Mouse (Mus musculus) adrenal gland, postnatal 4 days (tissue): ENCODE measurements around the gene Chmp4b. TPM values are rescaled to one million over a fixed set of nuclear protein-coding genes. Genes with fewer than 3 reads are reported as not detected.

Experiments
- DNase-seq, 2 experiments: peaks; one replicate each; pipeline ENCODE4 v3.0.0; 2021 to 2022; ENCODE audit warnings: low spot score in 2 of 2, mixed read lengths in 2 of 2
- total RNA-seq, 2 experiments: library from RNA; stranded (reverse); gene quantifications; 2 replicates each; pipeline ENCODE4 v1.2.3; 2021

Chmp4b gene
- total RNA-seq, 2 experiments from 2014 or later, result 214 to 228 TPM

DNA sequence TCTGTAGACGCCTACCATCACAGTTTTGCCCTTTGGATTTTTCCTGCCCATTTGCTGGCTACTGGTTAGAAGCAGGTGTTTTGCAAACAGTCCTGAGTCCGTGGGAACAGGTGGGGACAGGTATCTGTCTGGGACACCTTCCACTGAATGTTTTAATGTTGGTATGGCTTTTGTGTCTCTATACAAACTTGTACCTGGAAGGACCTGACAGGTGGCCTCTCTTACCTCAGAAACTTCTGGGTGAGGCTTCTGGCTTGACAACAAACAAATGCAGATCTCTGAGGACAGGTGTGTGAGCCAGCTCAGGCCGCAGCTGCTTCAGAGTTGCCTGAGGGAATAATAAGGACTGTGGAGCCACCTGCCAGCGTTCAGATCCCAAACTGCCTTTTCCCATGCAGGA lies 12.4 kb upstream of the Chmp4b start:
- DNase-seq, result no peak

DNA sequence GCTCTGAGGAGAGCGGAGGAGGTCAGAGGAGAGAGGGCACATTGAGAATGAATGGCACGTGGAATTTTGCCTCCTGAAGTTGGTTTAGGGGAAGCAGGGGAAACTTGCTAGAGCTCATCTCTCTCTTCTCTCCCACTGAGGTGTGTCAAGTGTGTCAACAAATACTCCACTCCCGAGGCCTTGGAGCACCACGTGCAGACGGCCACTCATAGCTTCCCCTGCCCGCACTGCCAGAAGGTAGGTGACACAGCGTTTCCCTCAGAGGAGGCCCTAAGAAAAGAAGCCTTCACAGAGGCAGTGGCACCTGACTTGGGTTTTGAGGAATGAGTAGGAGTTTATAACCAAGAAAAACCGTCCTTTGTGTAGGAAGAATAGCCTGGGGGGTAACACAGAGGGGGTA lies 10.3 kb upstream of the Chmp4b start:
- DNase-seq, result no peak

DNA sequence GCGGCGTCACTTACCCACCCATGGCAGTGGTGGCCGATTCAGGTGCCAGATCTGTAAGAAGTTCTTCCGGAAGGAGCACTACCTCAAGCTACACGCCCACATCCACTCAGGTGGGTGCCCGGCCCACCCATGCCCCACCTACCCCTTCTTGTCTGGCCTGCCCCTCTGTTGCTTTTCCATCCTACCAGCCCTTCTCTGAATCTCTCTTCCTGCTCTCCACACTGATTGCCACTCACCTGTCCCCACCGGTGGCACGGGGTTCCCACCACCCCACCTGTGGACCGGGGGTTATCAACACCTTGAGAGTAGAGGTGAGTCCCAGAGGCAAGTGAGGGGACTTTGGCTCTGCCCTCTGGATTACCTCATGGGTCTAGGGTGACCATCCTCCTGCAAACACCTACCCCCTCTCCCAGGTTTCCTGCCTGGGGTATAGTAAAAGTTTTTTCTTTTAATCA lies 9.5 kb upstream of the Chmp4b start:
- DNase-seq, result no peak

DNA sequence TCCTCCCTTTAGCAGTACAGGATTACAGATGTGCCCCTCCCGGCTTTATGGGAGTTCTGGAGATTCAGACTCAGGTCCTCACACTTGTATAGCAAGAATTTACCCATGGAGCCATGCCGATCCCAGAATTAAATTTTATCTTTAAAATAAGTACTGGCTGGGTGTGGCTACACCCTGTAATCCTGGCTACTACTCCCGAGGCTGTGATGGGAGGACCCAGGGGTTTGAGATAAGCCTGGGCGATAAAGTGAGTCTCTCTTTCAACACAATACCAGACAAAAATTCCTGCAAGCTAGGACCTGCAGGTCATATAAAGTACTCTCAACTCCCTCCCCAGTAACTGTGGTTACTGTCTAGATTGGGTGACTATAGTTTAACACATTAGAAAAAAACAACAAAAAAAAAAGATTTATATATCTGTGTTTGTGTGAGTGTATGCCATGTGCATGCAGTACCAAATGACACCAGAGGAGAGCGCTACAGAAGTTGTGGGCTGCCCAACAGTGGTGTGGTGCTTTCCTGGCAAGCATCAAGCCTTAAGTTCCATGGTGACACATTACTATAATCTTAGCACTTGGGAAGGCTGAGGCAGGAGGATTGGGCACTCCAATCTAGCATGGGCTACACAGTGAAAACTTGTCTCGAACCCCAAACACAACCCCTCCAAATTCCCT lies 8.7 kb upstream of the Chmp4b start:
- DNase-seq, result no peak

DNA sequence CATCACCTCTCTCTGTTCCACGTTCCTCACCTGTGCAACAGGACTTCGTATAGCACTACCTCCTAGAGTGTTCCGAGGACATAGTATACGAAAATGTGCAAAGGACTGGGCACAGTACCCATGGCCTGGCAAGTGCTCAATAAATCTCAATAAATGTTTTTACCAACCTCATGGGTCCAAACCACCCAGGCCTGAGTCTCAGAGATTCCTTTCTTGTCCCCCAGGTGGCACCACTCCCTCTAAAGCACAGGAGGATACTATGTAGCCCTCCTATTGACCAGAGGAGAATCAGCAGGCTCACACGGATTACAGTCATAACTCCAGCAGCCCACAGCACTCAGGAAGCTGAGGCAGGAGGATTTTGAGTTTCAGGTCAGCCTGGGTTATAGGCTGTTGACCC lies 4.9 kb upstream of the Chmp4b start:
- no peak for DNase-seq

DNA sequence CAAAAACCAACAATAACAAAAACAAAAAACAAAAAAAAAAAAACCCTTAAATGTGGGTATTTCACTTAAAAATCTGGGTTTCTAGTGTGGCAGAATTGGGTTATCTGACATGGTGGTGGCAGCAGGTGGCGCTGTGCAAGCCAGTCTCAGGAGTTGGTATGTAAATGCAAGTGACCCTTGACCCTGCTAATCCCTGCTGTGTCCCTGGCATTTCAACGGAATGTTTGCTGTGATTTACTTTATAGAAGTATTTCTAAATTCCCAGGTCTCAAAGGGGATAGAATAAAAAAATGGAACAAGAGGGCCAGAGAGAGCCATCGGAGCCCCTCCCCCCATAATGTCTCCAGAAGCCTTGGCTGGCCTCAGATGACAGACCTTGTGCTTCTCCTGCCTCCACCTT lies 3.4 kb upstream of the Chmp4b start:
- no peak for DNase-seq

DNA sequence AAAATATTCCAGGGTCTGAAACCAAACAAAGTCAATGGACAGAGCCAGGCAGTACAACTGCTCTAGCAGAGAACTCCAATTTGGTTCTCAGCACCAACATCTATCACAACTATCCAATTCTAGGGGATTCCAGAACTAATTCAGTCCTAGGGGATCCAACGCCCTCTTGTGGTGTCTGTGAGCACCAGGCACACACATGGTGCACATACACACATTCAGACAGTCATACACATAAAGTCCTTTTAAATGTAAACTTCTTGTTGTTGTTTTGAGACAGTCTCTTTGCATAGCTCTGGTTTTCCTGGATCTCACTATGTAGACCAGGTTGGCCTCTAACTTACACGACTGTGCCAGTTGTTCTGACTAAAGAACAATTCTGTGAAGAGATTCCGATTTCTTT lies 1.1 kb upstream of the Chmp4b start:
- no peak for DNase-seq

DNA sequence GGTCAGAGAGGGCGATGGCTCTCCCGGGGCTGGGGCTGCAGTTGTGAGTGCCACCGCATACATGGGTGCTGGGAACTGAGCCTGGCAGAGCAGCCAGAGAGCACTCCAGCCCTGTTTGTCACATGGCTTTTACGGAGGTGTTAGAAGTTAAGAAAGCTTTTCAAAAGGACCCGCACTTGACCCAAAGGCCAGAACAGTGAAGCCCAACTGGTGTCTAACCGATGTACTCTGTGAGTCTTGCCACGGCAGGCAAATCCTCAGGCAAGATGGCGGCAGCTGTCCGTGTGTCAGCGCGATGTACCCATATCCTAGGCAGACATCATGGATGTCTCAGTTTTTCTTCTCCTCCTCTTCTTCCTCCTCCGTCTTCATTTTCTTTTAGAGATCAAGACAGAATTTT lies 3.5 kb downstream of the Chmp4b start:
- no peak for DNase-seq

DNA sequence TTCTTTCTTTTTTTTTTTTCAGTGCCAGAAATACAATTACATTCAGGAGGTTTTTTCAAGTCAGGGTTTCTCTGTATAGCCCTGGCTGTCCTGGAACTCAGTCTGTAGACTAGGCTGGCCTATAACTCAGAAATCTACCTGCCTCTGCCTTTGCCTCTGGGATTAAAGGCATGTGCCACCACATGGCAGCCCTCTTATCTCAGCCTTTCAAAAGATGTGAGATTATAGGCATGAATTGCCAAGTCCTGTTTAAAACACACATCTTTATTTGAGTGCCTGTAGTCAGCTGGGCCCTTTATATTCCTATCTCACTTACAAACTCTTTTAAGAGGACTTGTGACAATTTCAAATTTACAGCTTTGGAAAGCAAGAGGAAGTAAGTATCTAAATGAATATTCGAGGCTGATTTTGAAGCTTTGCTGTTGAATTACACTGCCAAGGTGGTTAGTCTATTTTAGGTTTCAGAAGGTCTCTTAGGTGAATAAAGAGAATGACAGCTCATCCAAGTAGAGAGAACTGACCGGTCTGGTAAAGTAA lies 4.4 kb downstream of the Chmp4b start:
- no peak for DNase-seq

DNA sequence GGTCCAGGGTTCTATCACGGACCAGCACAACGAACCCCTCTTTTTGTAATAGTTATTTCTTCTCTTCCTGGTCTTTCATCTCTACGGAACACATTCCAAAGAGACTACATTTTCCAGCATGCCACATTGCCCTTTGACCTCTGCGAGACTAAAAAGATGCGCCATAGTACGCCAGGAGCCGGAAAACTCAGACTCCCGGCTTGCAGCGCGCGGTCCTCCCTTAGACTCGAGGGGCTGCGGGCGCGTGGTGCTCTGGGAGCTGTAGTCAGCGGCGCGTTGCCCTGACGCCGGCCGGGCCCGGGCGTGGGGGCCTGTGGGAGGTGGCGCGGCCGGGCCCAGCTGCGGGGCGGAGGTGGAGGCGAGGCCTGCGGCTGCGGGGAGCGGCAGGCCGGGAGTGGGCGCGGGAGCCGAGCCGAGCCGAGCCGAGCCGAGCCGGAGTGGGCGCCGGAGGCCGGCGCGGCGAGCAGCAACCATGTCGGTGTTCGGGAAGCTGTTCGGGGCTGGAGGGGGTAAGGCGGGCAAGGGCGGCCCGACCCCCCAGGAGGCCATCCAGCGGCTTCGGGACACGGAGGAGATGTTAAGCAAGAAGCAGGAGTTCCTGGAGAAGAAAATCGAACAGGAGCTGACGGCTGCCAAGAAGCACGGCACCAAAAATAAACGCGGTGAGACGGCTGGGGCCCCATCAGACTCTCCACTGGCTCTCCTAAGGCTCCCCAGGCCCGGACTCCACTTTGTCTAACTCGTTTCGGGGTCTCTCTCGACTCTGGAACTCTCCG lies 5.4 kb downstream of the Chmp4b start:
- DNase-seq, result peak; percentile 82 to 93

DNA sequence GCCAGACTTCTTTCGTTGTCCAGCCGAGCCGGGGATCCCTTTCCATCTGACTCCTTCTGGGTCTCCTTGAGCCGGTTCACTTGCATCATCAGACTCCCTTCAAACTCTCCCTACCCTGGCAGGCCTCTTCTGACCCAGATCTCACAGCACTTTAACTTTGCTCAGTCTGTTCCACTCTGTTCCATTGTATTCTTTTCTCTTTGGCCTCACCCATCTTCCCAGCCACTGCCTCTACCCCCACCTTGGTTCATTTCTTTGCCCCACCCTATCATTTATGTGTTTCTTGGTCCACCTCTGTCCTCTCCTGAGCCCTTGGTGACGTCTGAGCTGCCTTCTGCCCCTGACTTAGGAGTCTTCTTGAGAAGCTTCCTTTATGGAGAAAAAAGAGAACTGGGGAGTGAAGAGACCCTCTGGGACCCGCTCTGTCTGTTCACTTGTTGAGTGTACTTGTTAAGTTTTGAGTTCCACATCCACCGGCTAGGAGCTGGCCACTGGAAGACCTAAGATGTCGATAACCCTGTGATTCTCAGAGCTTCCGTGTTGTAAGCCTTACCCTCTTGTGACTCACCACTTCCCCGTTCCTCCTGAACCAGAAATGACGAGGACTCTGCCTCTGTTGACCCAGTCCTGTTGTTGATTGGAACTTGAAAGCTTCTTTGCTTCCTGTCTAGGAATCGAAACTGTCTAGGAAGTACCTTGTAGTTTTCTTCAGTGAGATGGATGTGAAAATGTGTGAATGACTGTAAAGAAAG lies 6.2 kb downstream of the Chmp4b start:
- DNase-seq, result no peak

DNA sequence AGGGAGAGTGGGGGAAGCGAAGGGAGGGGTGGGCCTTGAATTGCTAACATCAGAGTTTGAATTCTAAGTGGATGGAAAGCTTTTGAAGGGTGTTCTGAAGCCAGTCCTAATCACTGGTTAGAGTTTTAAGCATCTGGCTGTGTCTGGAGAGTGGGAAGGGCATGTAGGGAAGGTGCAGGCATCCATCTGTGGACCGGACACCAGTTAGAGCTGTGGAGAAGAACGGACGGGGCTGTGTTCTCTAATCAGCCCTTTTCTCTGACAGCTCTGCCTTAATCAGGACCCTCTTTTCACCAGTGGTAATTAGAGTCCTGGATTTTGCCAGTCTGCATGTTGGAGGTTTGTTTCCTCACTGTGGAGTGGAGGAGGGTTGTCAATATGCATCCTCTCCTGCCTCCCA lies 7.6 kb downstream of the Chmp4b start:
- no peak for DNase-seq

DNA sequence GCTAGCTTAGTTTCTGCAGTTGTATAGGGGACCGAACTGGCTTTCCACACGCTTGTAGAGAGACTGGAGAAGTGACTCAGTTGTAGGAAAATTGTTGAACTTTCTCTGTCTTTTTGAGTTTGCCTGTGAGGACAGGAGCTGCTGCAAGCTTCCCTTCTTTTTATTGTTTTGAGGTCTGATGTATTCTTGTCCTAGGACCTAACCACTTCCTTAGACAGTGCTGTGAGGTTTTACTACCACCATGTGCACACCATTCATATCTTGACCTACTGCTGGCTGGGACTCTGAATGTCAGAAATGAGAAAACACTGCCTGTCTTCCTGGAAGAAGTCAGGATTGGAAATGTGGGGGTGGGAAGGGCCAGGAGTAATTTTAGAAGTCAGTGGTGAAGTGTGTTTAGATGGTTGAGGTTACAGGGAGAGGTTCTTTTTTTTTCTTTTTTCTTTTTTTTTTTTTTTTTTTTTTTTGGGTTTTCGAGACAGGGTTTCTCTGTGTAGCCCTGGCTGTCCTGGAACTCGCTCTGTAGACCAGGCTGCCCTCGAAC lies 8.1 kb downstream of the Chmp4b start:
- DNase-seq, result no peak

DNA sequence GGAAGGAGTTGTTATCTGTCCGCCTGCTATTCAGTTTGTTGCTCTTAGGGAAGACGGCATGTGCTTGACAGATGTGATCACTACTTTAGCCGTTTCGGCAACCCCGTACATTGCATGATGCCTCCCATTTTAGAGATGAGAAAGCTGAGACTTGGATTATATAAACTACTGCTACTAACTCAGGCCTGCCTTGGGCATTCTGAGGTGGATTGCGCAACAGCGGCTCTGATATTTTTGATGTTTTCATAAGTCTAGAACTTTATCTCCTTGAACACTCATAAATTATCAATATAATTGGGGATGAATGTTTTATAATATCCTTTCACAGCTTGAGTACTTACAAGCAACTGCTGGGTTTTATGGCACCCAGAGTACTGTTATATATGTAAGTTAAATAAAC lies 17.2 kb downstream of the Chmp4b start:
- no peak for DNase-seq

DNA sequence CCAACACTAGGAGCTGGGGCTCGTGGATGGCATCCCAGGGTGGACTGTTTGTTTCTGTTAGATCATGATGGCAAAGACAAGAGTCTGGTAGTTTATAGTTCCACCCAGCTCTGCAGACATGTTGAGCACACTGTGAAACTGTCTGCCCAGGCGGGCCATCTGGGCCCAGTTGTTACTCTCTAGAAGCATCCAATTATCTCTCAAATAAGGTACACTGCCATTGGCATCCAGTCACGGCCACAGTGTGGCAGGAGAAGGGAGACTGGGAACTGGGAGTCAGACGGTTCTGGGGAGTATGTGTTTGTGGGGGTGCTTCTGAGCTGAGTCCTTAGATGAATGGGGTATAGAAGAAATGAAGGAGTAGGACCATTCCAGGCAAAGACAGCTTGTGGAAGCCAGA lies 18.6 kb downstream of the Chmp4b start:
- DNase-seq, result no peak

DNA sequence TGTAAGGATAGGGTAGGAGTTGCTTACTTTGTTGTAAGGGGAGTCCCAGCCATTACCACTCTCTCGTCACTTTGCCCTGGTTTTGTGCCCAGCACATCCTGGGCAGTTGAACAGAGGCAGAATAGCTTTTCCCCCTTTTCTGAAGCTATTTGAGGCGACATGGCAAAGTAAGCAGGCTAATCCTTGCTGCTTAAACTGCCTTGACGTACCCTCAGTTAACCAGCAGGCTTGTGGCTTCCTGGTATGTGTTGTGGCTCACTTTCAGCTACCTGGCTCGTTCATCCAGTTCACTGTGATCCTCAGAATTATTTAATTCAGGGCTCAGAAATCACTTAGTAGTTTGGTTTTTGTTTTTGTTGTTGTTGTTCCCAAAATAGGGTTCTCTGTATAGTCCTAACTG lies 19.2 kb downstream of the Chmp4b start:
- no peak for DNase-seq

DNA sequence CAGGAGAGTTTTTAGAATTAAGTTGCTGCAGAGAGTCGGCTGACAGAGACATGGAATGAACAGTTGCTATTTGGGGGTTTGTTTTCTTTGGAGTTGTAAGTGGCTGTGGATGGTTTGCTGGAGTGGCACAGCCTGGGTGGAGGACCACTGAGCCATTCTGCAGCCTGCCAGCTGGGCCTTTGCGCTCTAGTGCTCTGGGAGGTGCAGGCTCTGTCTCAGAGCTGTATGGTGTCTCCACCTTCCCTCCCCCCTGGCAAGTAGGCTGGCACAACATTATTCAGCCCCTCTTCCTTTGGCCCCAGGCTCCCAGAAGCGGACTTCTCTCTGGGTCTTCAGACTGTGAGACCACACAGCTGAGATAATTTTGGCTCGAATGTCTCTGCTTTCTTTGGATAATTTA lies 22.5 kb downstream of the Chmp4b start:
- no peak for DNase-seq

DNA sequence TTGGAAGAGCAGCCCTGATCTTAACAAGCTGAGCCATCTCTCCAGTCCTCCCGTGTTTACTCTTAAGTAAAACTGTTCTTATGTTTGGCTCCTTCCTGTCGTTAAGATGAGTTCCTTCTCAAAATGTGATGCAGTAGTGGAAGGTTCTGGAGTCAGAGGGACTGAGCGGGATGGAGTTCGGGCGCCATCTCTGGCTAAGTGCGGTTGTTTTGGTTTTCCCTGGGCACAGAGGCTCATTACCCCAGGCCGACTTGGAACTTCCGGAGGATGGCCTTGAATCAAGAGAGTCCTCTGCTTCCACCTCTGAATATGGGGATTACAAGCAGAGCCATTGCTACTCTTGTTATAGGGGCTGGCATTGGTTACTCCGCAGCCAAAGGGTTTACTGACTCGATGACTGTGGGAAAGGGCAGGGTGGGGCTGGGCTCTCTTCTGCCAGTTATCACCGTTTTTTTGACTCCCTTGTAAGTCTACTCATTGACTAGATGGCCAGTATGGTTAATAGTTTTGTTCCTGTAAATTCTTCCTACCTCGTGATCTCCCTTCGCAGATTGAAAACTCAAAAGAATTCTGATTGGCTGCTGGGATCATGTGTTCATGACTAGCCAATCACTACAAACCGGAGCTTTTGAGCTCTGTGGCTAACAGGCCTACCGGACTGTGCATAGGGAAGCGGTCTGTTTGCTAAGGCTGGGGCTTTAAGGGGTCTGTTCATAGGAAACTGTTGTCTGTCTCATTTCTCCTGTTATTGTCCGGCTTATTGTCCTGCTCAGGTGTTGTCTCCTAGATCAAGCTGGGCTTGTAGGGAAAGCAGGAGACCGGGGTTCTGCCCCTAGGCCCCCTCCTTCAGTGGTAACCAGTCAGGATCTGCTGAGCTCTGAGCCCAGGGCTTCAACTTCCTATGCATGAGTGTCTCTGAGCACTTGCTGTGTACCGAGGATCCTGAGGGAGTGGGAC lies 25.4 kb downstream of the Chmp4b start:
- DNase-seq, result no peak

DNA sequence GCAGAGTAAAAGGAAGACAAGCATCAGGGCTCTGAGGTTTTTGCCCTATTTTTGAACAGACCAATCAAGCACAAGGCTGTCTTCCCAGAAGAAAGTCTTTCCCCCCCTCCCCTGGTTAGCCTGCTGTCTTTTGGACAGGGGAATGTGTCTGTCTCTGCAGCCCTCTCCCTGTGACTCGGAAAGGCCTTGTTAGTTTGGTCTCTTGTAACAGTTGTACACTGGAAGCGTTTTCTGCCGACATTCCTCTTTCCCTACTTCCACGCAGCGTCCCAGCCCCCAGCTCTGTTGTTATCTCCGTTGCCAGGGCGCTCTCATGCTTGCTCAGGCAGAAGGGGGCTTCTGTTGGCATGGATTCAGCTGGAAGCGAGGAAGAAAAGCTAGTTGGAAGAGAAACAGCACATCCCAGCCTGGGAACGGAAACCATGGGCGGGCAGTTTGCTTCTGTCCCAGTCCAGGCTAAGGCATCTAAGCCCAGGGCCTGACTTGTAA lies 26.2 kb downstream of the Chmp4b start:
- peak in 1 of 2 experiments; percentile 21 for DNase-seq

DNA sequence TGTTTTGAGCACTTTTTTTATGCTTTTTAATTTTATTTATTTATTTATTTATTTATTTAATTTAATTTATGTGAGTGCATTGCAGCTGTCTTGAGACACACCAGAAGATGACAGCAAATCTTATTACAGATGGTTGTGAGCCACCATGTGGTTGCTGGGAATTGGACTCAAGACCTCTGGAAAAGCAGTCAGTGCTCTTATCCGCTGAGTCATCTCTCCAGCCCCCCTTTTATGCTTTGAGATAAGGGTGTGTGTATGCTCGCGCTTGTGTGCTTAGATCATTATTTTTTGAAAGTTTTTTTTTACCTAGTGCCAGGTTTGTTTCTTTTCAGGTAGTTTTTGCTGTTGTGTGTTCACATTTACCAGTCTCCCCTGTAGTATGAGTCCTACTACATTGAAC lies 27.5 kb downstream of the Chmp4b start:
- no peak for DNase-seq
